Mouse (Mus musculus) bone marrow, adult 2 months (tissue): ENCODE results near the gene Zfp719.

Source experiments
- CTCF ChIP-seq: fragments of 200-500 bp; IDR thresholded peaks from 2 replicates; pipeline ENCODE4 v1.5.1; 2011; ENCODE audit warnings: low read length, control low read depth; ENCODE audit not compliant: control insufficient read depth, insufficient read depth
- POLR2A ChIP-seq: fragments of 200-500 bp; IDR thresholded peaks from 2 replicates; pipeline ENCODE4 v1.6.1; 2011; ENCODE audit warnings: low read depth, mild to moderate bottlenecking, control low read depth, low read length, borderline replicate concordance; ENCODE audit not compliant: control insufficient read depth

DNA sequence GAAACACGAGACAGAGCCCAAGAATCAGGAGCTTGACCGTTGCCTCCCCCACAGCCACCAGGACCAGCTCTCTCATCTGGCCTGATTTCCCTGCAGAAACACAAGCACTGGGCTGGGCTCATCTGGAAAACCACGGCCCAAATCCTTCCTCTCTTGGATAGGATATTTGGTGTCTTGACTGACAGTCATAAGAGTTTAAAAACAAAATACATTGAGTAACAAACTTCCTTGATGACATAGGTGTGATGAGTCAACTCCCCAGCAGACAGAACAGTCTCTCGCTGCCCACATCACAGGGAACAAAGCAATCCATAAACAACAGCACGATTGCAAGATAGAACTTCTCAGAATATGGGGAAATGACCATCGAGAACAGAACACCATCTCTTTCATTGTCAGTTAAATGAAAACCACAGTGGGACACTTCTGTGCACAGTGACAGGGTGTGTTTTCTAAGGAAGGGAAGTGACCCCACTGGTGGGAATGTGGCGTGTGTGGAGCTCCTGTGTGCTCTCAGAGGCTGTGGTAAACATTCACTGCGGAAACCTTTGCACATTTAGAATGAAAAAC is 49.1 kb upstream of the Zfp719 start:
- TF ChIP-seq POLR2A (no peak), CTCF (no peak)
